Mouse (Mus musculus) stomach, embryonic 16.5 days (tissue): Measurements from ENCODE around the gene Cep112. TPM values are rescaled to one million over a fixed set of nuclear protein-coding genes. Genes with fewer than 3 reads are reported as not detected.

Experiments used
- ATAC-seq: fragments of 200-750 bp; cut with Nextera tagmentation; 2 replicates; pipeline ENCODE4 v1.8.0; 2017; ENCODE audit warnings: moderate number of reproducible peaks, moderate TSS enrichment; ENCODE audit not compliant: insufficient read depth, low FRiP score
- H3K27ac ChIP-seq: fragments of 300-500 bp; sonication (generic); 2 replicates; pipeline ENCODE4 v1.5.1; 2014; ENCODE audit warnings: low read length
- H3K27me3 ChIP-seq: fragments of 300-500 bp; sonication (generic); 2 replicates; pipeline ENCODE4 v1.6.1; 2014; ENCODE audit warnings: low read length, control low read depth, mixed read lengths; ENCODE audit not compliant: control insufficient read depth, insufficient read depth
- H3K36me3 ChIP-seq: fragments of 300-500 bp; sonication (generic); 2 replicates; pipeline ENCODE4 v1.6.1; 2014; ENCODE audit warnings: low read length; ENCODE audit not compliant: control insufficient read depth, insufficient read depth
- H3K4me1 ChIP-seq: fragments of 300-500 bp; sonication (generic); 2 replicates; pipeline ENCODE4 v1.6.1; 2014; ENCODE audit warnings: low read length, control low read depth, mixed read lengths; ENCODE audit not compliant: control insufficient read depth, insufficient read depth
- H3K4me2 ChIP-seq: fragments of 300-500 bp; sonication (generic); 2 replicates; pipeline ENCODE4 v1.6.1; 2014; ENCODE audit warnings: low read depth, low read length, mixed read lengths
- H3K4me3 ChIP-seq: fragments of 300-500 bp; sonication (generic); replicated peaks from 2 replicates; pipeline ENCODE4 v1.5.1; 2014; ENCODE audit warnings: mild to moderate bottlenecking, low read length
- H3K9ac ChIP-seq: fragments of 300-500 bp; sonication (generic); 2 replicates; pipeline ENCODE4 v1.6.1; 2014; ENCODE audit warnings: low read length
- H3K9me3 ChIP-seq: fragments of 300-500 bp; sonication (generic); replicated peaks from 2 replicates; pipeline ENCODE4 v1.6.1; 2016; ENCODE audit warnings: low read length, control low read depth; ENCODE audit not compliant: control insufficient read depth
- WGBS: fragments of 180-500 bp; shearing (Covaris S2); extraction: QIAGEN DNeasy Blood & Tissue Kit; methylation state at CpG from one replicate; pipeline ENCODE4 v1.1.7; 2014; 5-methylcytosine and 5-hydroxymethylcytosine counted together
- polyA plus RNA-seq: library from polyadenylated mRNA; unstranded; fragments of >200 nt; fragmentation: Nextera tagmentation; extraction: Ambion mirVana; gene quantifications from 2 replicates; pipeline ENCODE4 v1.2.1, GENCODE M21; 2015

Cep112 gene
- polyA plus RNA-seq, 1 experiment from 2014 or later: 9.9 TPM

GRCm38 (mm10) chr11:108828374-108829025 is 403.5 kb downstream of the Cep112 start:
- Histone ChIP-seq H3K4me1 (no peaks in the 10 kb centered on the region), H3K4me2 (no peak overlapping the region), H3K27ac (no peak overlapping the region), H3K4me3 (no peak overlapping the region), H3K9ac (no peak overlapping the region), H3K27me3 (no peaks in the 10 kb centered on the region), H3K9me3 (peaks cover 3% of the 10 kb centered on the region; the same call in 1 of the 2 replicates), H3K36me3 (no peaks in the 10 kb centered on the region)
- WGBS: 66% methylated on average over 4 of the region's 4 CpGs
- ATAC-seq: no peak

GRCm38 (mm10) chr11:108836706-108837105 is 411.7 kb downstream of the Cep112 start:
- no peaks in the 10 kb centered on the region for H3K4me1 ChIP-seq
- no peaks in the 10 kb centered on the region for H3K9me3 ChIP-seq
- no peaks in the 10 kb centered on the region for H3K36me3 ChIP-seq
- WGBS: 91% methylated on average over 4 of the region's 4 CpGs
- H3K27me3 ChIP-seq: no peaks in the 10 kb centered on the region
- no peak overlapping the region for H3K4me2 ChIP-seq
- no peak overlapping the region for H3K27ac ChIP-seq
- ATAC-seq: no peak
- H3K9ac ChIP-seq: no peak overlapping the region
- H3K4me3 ChIP-seq: no peak overlapping the region

GRCm38 (mm10) chr11:108840195-108840594 is 415.2 kb downstream of the Cep112 start:
- no peak overlapping the region for H3K4me2 ChIP-seq
- no peak overlapping the region for H3K27ac ChIP-seq
- no peaks in the 10 kb centered on the region for H3K9me3 ChIP-seq
- no peak for ATAC-seq
- no peak overlapping the region for H3K4me3 ChIP-seq
- no peaks in the 10 kb centered on the region for H3K27me3 ChIP-seq
- 78% methylated on average over 3 of the region's 3 CpGs for WGBS
- H3K36me3 ChIP-seq: no peaks in the 10 kb centered on the region
- H3K9ac ChIP-seq: no peak overlapping the region
- H3K4me1 ChIP-seq: no peaks in the 10 kb centered on the region

DNA sequence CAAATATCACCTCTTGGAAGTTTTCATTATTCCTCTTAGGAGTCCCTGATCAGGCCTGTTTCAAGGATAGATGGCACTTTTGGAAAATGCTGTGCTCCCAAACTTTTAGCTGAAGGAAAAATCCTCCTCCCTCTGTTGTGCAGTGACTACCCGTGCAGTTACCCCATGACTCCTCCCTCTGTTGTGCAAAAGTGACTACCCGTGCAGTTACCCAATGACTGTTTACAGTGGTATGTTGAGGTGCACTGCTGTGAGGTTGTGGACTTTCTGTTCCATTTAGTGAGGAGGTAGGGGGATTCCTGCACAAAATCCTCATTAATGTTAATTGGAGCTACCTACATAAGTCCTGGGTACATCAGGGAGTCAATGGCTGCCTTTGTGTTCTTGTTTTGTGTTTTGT is 417.8 kb downstream of the Cep112 start:
- no peak overlapping the region for H3K9ac ChIP-seq
- H3K4me3 ChIP-seq: no peak overlapping the region
- 38% methylated on average over 2 of the region's 2 CpGs for WGBS
- no peaks in the 10 kb centered on the region for H3K36me3 ChIP-seq
- H3K9me3 ChIP-seq: no peaks in the 10 kb centered on the region
- H3K4me2 ChIP-seq: no peak overlapping the region
- H3K27ac ChIP-seq: no peak overlapping the region
- ATAC-seq: no peak
- no peaks in the 10 kb centered on the region for H3K4me1 ChIP-seq
- no peaks in the 10 kb centered on the region for H3K27me3 ChIP-seq

DNA sequence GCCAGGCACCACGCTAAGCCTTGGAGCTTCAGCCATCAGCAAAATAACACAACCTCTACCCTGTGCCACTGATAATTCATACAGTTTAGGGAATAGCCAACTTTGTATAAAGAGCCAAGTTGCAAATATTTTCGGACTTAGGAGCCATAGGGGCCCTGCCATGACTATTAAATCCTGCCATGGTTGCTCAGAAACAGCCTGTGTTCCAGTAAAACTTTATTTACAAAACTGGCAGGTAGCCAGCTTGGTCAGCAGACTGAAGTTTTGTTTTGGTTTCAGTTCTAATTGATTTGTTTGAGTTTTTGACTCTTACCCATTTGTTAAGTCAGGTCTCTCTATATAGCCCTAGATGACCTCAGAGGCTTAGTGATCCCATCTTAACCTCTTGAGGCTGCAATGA is 421.0 kb downstream of the Cep112 start:
- ATAC-seq: no peak
- H3K4me1 ChIP-seq: no peaks in the 10 kb centered on the region
- H3K9me3 ChIP-seq: no peaks in the 10 kb centered on the region
- H3K27ac ChIP-seq: no peak overlapping the region
- no peak overlapping the region for H3K4me3 ChIP-seq
- no peak overlapping the region for H3K4me2 ChIP-seq
- no peak overlapping the region for H3K9ac ChIP-seq
- no peaks in the 10 kb centered on the region for H3K36me3 ChIP-seq
- 41% methylated on average over 2 of the region's 2 CpGs for WGBS
- H3K27me3 ChIP-seq: no peaks in the 10 kb centered on the region

DNA sequence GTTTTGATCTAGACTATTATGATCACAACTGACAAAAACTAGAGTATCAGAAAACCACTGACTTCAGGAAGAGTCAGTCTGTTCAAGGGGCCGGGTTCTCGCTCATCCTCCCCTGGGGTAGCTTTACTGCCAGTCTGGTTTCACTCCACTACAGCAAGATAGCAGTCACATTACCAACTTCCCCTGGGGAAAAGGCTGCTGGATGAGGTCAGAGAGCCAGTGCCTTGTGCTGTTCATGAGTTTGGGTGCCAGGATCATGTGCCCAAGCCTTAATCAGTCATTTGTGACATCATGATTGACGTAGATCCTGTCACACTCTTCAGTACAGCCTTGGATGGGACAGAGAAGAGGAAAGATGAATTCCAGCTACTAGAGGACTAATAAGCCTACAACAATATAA is 421.5 kb downstream of the Cep112 start:
- Histone ChIP-seq H3K4me1 (no peaks in the 10 kb centered on the region), H3K36me3 (no peaks in the 10 kb centered on the region), H3K9ac (no peak overlapping the region), H3K9me3 (no peaks in the 10 kb centered on the region), H3K4me2 (no peak overlapping the region), H3K27ac (no peak overlapping the region), H3K27me3 (no peaks in the 10 kb centered on the region), H3K4me3 (no peak overlapping the region)
- 92% methylated on average over 3 of the region's 3 CpGs for WGBS
- no peak for ATAC-seq

DNA sequence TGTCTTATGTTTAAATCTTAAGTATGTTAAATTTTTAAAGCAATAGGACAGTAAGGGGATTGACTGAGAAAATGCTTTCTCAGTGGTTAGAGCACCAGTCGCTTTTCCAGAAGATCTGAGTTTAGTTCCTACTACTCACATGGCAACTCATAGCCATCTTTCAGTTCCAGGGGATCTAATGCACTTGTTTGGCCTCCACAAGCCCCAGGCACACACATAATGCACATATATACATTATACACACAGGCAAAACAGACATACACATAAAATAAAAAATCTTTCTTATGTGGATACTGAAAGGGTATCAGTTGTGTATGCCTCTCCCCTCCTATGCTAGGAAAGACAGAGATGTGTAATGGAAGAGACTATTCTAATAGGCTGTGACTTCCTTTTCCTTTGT is 426.8 kb downstream of the Cep112 start:
- Histone ChIP-seq H3K4me2 (no peak overlapping the region), H3K27me3 (no peaks in the 10 kb centered on the region), H3K9ac (no peak overlapping the region), H3K4me3 (no peak overlapping the region), H3K27ac (no peak overlapping the region), H3K9me3 (no peaks in the 10 kb centered on the region), H3K4me1 (no peaks in the 10 kb centered on the region), H3K36me3 (no peaks in the 10 kb centered on the region)
- 92% methylated on average over 1 of the region's 1 CpGs for WGBS
- no peak for ATAC-seq

DNA sequence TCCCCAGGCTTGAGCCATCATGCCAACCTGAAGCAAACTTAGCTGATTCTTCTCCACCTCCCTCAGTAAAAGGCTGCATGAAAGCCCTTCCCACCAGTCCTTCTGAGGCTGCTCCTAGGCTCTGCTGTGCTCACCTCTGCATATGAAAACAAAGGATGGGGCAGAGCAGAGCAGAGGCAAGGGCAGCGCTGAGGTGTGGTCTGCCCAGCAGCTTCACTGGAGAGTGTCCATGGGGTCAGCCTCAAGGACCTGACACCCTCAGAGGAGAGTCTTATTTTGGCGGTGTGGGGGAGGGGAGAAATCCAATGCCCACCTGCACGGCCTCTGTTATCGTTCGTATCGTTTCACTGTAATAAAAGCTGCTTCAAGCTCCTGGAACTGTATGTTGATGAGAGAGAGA is 432.3 kb downstream of the Cep112 start:
- Histone ChIP-seq H3K4me3 (no peak overlapping the region), H3K27me3 (no peaks in the 10 kb centered on the region), H3K4me2 (no peak overlapping the region), H3K4me1 (peaks cover 7% of the 10 kb centered on the region), H3K36me3 (no peaks in the 10 kb centered on the region), H3K9ac (no peak overlapping the region), H3K27ac (no peak overlapping the region), H3K9me3 (no peaks in the 10 kb centered on the region)
- 35% methylated on average over 6 of the region's 6 CpGs for WGBS
- no peak for ATAC-seq

GRCm38 (mm10) chr11:108857678-108858338 is 432.8 kb downstream of the Cep112 start:
- Histone ChIP-seq H3K27me3 (no peaks in the 10 kb centered on the region), H3K9ac (no peak overlapping the region), H3K4me1 (peaks cover 7% of the 10 kb centered on the region), H3K27ac (no peak overlapping the region), H3K4me3 (no peak overlapping the region), H3K4me2 (no peak overlapping the region), H3K36me3 (no peaks in the 10 kb centered on the region), H3K9me3 (no peaks in the 10 kb centered on the region)
- WGBS: 18% methylated on average over 7 of the region's 7 CpGs
- ATAC-seq: no peak
